Mouse (Mus musculus) ES-Bruce4 (cell line): Measurements from ENCODE around the gene Cnot6. TPM values are rescaled to one million over a fixed set of nuclear protein-coding genes. Genes with fewer than 3 reads are reported as not detected.

Source experiments
- H3K27ac ChIP-seq: 2 replicates; pipeline ENCODE4 v1.5.1; 2012; ENCODE audit warnings: low read length, inconsistent platforms; ENCODE audit not compliant: insufficient read depth
- H3K27me3 ChIP-seq: 2 replicates; pipeline ENCODE4 v1.6.1; 2012; ENCODE audit warnings: mild to moderate bottlenecking, low read length, inconsistent platforms; ENCODE audit not compliant: control insufficient read depth, poor library complexity, insufficient read depth, severe bottlenecking
- H3K36me3 ChIP-seq: 2 replicates; pipeline ENCODE4 v1.6.1; 2012; ENCODE audit warnings: inconsistent platforms, mild to moderate bottlenecking, low read length, moderate library complexity; ENCODE audit not compliant: control insufficient read depth, poor library complexity, insufficient read depth, severe bottlenecking
- H3K4me1 ChIP-seq: one replicate; pipeline ENCODE4 v1.8.1; 2011; ENCODE audit warnings: low read length; ENCODE audit not compliant: control insufficient read depth, insufficient read depth
- H3K4me3 ChIP-seq: 2 replicates; pipeline ENCODE4 v1.5.1; 2011; ENCODE audit warnings: low read depth, mild to moderate bottlenecking, low read length
- H3K9ac ChIP-seq: 2 replicates; pipeline ENCODE4 v1.6.1; 2012; ENCODE audit warnings: low read depth, mild to moderate bottlenecking, inconsistent platforms; ENCODE audit not compliant: poor library complexity, severe bottlenecking
- H3K9me3 ChIP-seq: replicated peaks from 2 replicates; pipeline ENCODE4 v1.6.1; 2012; ENCODE audit warnings: mild to moderate bottlenecking, low read length, inconsistent platforms; ENCODE audit not compliant: control insufficient read depth, poor library complexity, insufficient read depth, severe bottlenecking
- CTCF ChIP-seq: IDR thresholded peaks from one replicate; pipeline ENCODE4 v1.8.1; 2011; ENCODE audit warnings: low read depth, low read length
- EP300 ChIP-seq: IDR thresholded peaks from 2 replicates; pipeline ENCODE4 v1.6.1; 2011; ENCODE audit warnings: low read depth, low read length; ENCODE audit not compliant: insufficient read depth
- POLR2A ChIP-seq: IDR thresholded peaks from one replicate; pipeline ENCODE4 v1.8.1; 2011; ENCODE audit warnings: low read length; ENCODE audit not compliant: insufficient read depth
- polyA plus RNA-seq: library from polyadenylated mRNA; stranded (reverse); fragments of >200 nt; gene quantifications from 2 replicates; pipeline ENCODE4 v1.2.4, GENCODE M21; 2011; ENCODE audit warnings: low read depth; ENCODE audit not compliant: missing spikeins, insufficient read depth, insufficient read length

Gene Cnot6
- polyA plus RNA-seq, 1 experiment = 64.3 TPM

DNA sequence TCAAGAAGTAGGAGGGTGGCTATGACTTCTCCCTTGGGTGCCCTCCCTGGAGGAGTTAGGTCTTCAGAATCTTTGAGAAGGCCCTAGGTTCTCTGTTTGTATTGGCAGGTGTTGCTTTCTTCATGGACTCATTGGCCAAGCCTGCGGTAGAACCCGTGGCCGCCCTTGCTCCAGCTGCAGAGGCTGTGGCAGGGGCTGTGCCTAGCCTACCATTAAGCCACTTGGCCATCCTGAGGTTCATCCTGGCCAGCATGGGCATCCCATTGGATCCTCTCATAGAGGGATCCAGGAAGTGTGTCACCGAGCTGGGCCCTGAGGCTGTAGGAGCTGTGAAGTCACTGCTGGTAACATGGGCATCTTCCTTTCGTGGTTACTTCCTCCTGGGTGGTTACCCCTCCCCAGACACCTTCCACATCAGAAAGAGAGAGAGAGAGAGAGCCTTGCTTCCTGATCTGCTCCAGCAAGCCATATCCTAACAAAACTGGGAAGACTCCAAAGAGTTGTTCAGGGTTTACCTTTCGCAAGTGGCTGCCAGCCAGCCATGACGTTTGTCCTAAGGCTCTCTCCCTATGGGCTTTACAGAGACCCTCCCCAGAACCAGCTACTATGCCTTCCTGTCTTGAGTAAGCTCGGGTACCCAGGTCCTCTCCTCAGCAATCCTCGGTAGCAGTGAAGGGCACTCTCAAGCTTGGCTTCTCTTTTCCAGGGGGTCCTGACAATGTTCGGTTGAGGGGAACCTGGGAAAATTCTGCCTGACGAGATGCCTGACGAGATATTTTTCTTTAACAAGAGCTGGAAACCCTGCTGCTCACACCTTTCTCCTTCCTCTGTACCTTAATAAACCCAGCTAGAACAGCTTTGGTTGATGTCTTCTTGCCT lies 48.0 kb downstream of the Cnot6 start:
- no peak overlapping the region for H3K4me3 ChIP-seq
- no peak overlapping the region for H3K27ac ChIP-seq
- H3K4me1 ChIP-seq = peaks cover 1% of the 10 kb centered on the region
- H3K27me3 ChIP-seq = no peaks in the 10 kb centered on the region
- no peak for TF ChIP-seq EP300
- no peak for TF ChIP-seq CTCF
- no peak for TF ChIP-seq POLR2A
- no peak overlapping the region for H3K9ac ChIP-seq
- H3K36me3 ChIP-seq = peaks cover 5% of the 10 kb centered on the region
- no peaks in the 10 kb centered on the region; the same call in none of the 2 replicates for H3K9me3 ChIP-seq

- H3K27me3 ChIP-seq = no peaks in the 10 kb centered on the region
- H3K4me1 ChIP-seq = peaks cover 5% of the 10 kb centered on the region
- H3K9ac ChIP-seq = no peak within 1 kb of the TSS
- H3K9me3 ChIP-seq = no peaks in the 10 kb centered on the region; the same call in none of the 2 replicates
- no peak within 1 kb of the TSS for H3K27ac ChIP-seq
- TF ChIP-seq POLR2A (no peak), CTCF (no peak), EP300 (no peak)
- H3K4me3 ChIP-seq = no peak within 1 kb of the TSS
- no peaks in the 10 kb centered on the region for H3K36me3 ChIP-seq
Observed at GRCm38 (mm10) chr11:49663310-49663709, 49.2 kb downstream of the Cnot6 start, which contains the start of gene Scgb3a1. Scgb3a1 (plus strand) TSS chr11:49663610.

DNA sequence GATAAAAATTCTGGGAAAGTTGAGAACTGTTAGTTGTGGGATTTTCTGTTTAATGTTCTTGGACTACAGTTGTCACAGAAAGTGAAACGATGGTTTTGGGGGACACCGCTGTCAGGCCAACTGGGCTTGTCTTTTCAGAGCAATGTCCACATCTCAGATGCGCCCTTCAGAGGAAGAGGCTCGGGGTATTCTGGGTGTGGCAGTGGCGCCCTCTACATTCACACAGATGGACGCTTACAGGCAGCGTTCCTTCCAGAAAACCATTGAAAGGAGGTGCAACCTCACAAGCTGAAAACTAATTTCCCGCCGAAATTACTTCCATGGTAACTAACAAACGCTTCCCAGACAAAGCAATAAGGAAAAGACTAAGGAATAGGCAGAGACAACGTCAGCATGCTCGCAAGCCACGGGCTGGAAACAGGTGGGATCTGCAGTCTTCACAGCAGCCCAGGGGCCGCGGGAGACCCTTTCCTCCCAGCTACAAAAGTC lies 50.2 kb downstream of the Cnot6 start:
- no peak overlapping the region for H3K27ac ChIP-seq
- H3K9me3 ChIP-seq = no peaks in the 10 kb centered on the region; the same call in none of the 2 replicates
- H3K4me3 ChIP-seq = no peak overlapping the region
- peak; percentile 22 for TF ChIP-seq CTCF
- no peak for TF ChIP-seq POLR2A
- H3K36me3 ChIP-seq = no peaks in the 10 kb centered on the region
- H3K4me1 ChIP-seq = peaks cover 5% of the 10 kb centered on the region
- H3K9ac ChIP-seq = no peak overlapping the region
- no peaks in the 10 kb centered on the region for H3K27me3 ChIP-seq

GRCm38 (mm10) chr11:49659470-49659799 lies 53.1 kb downstream of the Cnot6 start:
- H3K36me3 ChIP-seq = no peaks in the 10 kb centered on the region
- H3K4me1 ChIP-seq = peaks cover 5% of the 10 kb centered on the region
- TF ChIP-seq CTCF (no peak), EP300 (peak; percentile 57; the same call in 1 of the 2 replicates)
- no peak overlapping the region for H3K9ac ChIP-seq
- H3K4me3 ChIP-seq = no peak overlapping the region
- peak overlapping the region; percentile 55; the same call in 1 of the 2 replicates for H3K27ac ChIP-seq
- no peaks in the 10 kb centered on the region for H3K27me3 ChIP-seq
- H3K9me3 ChIP-seq = no peaks in the 10 kb centered on the region; the same call in none of the 2 replicates

GRCm38 (mm10) chr11:49658791-49659469 lies 53.6 kb downstream of the Cnot6 start:
- peaks cover 5% of the 10 kb centered on the region for H3K4me1 ChIP-seq
- no peaks in the 10 kb centered on the region; the same call in none of the 2 replicates for H3K9me3 ChIP-seq
- H3K36me3 ChIP-seq = no peaks in the 10 kb centered on the region
- peak overlapping the region; percentile 55 for H3K27ac ChIP-seq
- H3K9ac ChIP-seq = no peak overlapping the region
- no peaks in the 10 kb centered on the region for H3K27me3 ChIP-seq
- no peak overlapping the region for H3K4me3 ChIP-seq
- no peak for TF ChIP-seq POLR2A
- no peak for TF ChIP-seq EP300
- no peak for TF ChIP-seq CTCF
